Mouse (Mus musculus) layer of hippocampus, adult 11-12 months (tissue): ENCODE measurements around the gene Gm21833.
"Not testable (repeated sequence)": the region's sequence is repeated elsewhere in the genome, so short reads cannot be mapped to it uniquely, and the experiment has no call there.

Experiments used
- DNase-seq: peaks from one replicate; pipeline ENCODE4 v3.0.0; 2022; ENCODE audit warnings: low spot score

The Gm21833 gene

DNA sequence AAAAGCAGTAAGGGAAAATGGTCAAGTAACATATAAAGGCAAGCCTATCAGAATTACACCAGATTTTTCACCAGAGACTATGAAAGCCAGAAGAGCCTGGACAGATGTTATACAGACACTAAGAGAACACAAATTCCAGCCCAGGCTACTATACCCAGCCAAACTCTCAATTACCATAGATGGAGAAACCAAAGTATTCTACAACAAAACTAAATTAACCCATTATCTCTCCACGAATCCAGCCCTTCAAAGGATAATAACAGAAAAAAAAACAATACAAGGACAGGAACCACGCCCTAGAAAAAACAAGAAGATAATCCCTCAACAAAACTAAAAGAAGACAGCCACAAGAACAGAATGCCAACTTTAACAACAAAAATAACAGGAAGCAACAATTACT is at the start of gene Gm21833:
Gene Gm21833 (plus strand): TSS at position 301 of the 400 bp plus-strand sequence.
- not testable (repeated sequence) for DNase-seq

DNA sequence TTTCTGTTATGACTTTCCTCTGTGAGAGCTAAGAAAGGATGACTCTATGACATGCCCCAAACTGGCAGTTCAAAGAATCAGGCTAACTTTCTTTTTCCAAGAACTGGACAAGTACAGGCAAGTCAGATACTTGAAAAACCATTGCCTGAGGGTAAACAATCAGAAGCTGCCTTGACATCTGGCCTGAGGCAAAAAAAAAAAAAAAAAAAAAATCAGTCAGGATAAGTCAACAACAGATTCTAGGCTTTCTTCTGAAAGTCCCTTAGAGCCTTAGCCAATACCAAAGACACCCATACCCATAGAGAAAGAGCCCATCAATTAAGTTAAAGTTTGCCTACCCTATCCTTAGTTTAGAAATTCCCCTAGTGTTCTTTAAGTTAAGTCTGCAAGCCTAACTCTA is 38.7 kb upstream of the Gm21833 start:
- no peak for DNase-seq

DNA sequence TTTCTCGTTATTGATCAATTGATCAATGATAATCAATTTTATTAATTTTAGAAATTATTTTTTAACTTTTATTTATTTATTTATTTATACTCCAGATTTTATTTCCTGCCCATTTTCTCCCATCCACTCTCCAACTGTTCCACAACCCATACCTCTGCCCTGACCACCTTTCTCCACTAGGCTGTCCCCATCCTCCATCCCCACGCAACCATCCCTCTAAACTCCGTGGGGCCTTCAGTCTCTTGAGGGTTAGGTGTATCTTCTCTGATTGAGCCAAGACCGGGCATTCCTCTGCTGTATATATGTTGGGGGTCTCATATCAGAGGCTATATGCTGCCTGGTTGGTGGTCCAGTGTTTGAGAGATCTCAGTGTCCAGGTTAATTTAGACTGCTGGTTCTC is 31.7 kb upstream of the Gm21833 start:
- DNase-seq = no peak

DNA sequence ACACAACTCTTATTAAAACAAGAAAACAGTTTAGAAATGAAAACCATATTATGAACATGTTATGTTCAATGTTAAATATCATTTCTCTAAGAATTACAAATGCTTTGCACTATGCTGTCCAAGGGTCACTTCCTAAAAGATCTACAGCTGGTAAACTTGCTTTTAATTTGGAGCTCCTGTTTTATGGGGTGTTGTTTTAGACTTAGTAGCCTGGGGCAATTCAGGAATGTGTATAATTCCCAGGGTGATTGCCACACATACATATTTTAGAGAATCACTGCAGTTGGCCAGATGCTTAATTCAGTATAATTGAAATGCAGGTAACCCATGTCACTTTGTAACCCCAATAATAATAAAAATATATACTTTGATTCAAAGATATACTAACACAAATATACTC is 12.9 kb upstream of the Gm21833 start:
- DNase-seq = no peak

GRCm38 (mm10) chr16:82816615-82817014 is 11.6 kb upstream of the Gm21833 start:
- DNase-seq = no peak

DNA sequence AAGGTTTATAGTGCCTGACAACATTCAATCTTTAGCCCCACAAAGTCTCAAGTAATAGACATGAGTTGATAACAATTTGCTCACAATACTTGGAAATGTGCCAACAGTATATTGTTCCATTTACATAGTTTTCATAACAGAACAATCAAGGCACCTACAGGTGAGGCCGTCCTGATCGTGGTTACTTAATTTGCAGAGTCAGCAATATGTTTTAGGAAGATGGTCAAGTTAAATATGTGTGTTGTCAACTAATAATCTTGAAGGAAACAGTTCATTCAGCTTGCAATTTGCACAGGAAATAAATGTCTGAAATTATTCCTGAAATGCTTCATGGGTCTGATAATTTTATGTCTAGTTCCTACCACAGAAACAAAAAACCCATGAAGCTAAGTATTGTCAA is 27.6 kb downstream of the Gm21833 start:
- no peak for DNase-seq

- DNase-seq = no peak
These were observed 36.4 kb downstream of the Gm21833 start for GRCm38 (mm10) chr16:82864590-82864989.
